Mouse (Mus musculus): ENCODE results near the gene Klk5. TPM values are rescaled to one million over a fixed set of nuclear protein-coding genes. Genes with fewer than 3 reads are reported as not detected.

The Klk5 gene
- total and polyA plus RNA-seq, 2 experiments, result not detected

GRCm38 (mm10) chr7:43891788-43892187, 50.0 kb downstream of the Klk5 start:
- WGBS, result 47% methylated on average over 3 of the region's 3 CpGs
- Histone ChIP-seq H3K9ac (ENCODE audit: low read depth, low read length) (no peak overlapping the region), H3K27ac (replicated peaks; ENCODE audit: insufficient read depth, low read depth, low read length) (no peak overlapping the region), H3K36me3 (ENCODE audit: control insufficient read depth, insufficient read depth, low read length) (no peaks in the 10 kb centered on the region), H3K4me1 (ENCODE audit: control insufficient read depth, insufficient read depth, low read length) (no peaks in the 10 kb centered on the region), H3K79me2 (ENCODE audit: control insufficient read depth, insufficient read depth, low read length) (no peaks in the 10 kb centered on the region), H3K27me3 (ENCODE audit: control insufficient read depth, insufficient read depth, low read length) (no peaks in the 10 kb centered on the region), H3K4me3 (ENCODE audit: insufficient read depth, low read depth, low read length) (no peak overlapping the region)
- no peak for TF ChIP-seq CTCF (IDR thresholded peaks at IDR 0.05; ENCODE audit: low read depth, low read length)
- DNase-seq (ENCODE audit: extremely low read depth, low read depth, low spot score), result no peak

DNA sequence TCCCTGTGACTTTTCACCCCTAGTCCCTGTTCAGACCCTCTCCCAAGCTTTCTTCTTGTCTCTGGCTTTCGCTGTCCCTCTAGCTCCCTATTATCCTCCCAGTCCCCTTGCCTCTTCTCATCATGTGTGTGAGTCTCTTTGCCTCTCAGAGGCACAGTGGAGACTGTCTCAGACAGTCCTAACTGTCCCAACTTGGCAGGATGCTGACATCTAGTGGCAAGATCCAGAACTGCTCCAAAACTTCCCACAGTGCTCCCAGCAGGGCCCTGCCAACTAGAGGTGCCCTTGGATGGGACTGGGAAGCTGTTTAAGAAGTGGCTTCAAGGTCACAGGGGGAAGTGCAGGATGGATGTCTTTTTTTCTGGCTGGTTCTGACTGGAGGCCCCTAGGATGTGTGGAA, 53.1 kb downstream of the Klk5 start:
- Histone ChIP-seq H3K27me3 (ENCODE audit: control insufficient read depth, insufficient read depth, low read length) (no peaks in the 10 kb centered on the region), H3K9ac (ENCODE audit: low read depth, low read length) (no peak overlapping the region), H3K36me3 (ENCODE audit: control insufficient read depth, insufficient read depth, low read length) (no peaks in the 10 kb centered on the region), H3K4me1 (ENCODE audit: control insufficient read depth, insufficient read depth, low read length) (no peaks in the 10 kb centered on the region), H3K4me3 (ENCODE audit: insufficient read depth, low read depth, low read length) (no peak overlapping the region), H3K27ac (replicated peaks; ENCODE audit: insufficient read depth, low read depth, low read length) (no peak overlapping the region), H3K79me2 (ENCODE audit: control insufficient read depth, insufficient read depth, low read length) (no peaks in the 10 kb centered on the region)
- TF ChIP-seq CTCF (IDR thresholded peaks at IDR 0.05; ENCODE audit: low read depth, low read length), result peak; percentile 86
- no peak for TF ChIP-seq POLR2A (IDR thresholded peaks at IDR 0.05; ENCODE audit: extremely low read depth, insufficient read depth, low read length)
- 10% methylated on average over 1 of the region's 1 CpGs for WGBS
- DNase-seq (ENCODE audit: extremely low read depth, low read depth, low spot score), result peak; percentile 55

Other genes with a start within 250 kb of the Klk5 start
- gene Zfp819, start 234.8 kb upstream of the Klk5 start, total RNA-seq (2014; rRNA removed), result 0.09 TPM in 1 of 2 replicates, not detected in the other
- not detected in 2 replicates for gene Zfp819, start 234.8 kb upstream of the Klk5 start, polyA plus RNA-seq (2012; rRNA removed)
- not detected in 2 replicates for gene Ceacam18, start 207.3 kb upstream of the Klk5 start, total RNA-seq (2014; rRNA removed)
- gene Ceacam18, start 207.3 kb upstream of the Klk5 start, polyA plus RNA-seq (2012; rRNA removed), result not detected in 2 replicates
- 2.1 and 3.0 TPM in 2 replicates for gene Siglece, start 181.8 kb upstream of the Klk5 start, total RNA-seq (2014; rRNA removed)
- 2.2 and 4.5 TPM in 2 replicates for gene Siglece, start 181.8 kb upstream of the Klk5 start, polyA plus RNA-seq (2012; rRNA removed)
- 2.4 and 3.2 TPM in 2 replicates for gene Ctu1, start 170.0 kb upstream of the Klk5 start, total RNA-seq (2014; rRNA removed)
- 5.1 and 5.8 TPM in 2 replicates for gene Ctu1, start 170.0 kb upstream of the Klk5 start, polyA plus RNA-seq (2012; rRNA removed)
- not detected in 2 replicates for gene Klk14, start 151.6 kb upstream of the Klk5 start, total RNA-seq (2014; rRNA removed)
- gene Klk14, start 151.6 kb upstream of the Klk5 start, polyA plus RNA-seq (2012; rRNA removed), result not detected in 2 replicates
- gene Klk13, start 129.4 kb upstream of the Klk5 start, total RNA-seq (2014; rRNA removed), result not detected in 2 replicates
- not detected in 2 replicates for gene Klk13, start 129.4 kb upstream of the Klk5 start, polyA plus RNA-seq (2012; rRNA removed)
- not detected in 2 replicates for gene Klk12, start 73.1 kb upstream of the Klk5 start, total RNA-seq (2014; rRNA removed)
- not detected in 2 replicates for gene Klk12, start 73.1 kb upstream of the Klk5 start, polyA plus RNA-seq (2012; rRNA removed)
- gene Klk11, start 67.4 kb upstream of the Klk5 start, total RNA-seq (2014; rRNA removed), result not detected in 2 replicates
- gene Klk11, start 67.4 kb upstream of the Klk5 start, polyA plus RNA-seq (2012; rRNA removed), result not detected in 2 replicates
- not detected in 2 replicates for gene Klk10, start 60.9 kb upstream of the Klk5 start, total RNA-seq (2014; rRNA removed)
- gene Klk10, start 60.9 kb upstream of the Klk5 start, polyA plus RNA-seq (2012; rRNA removed), result not detected in 2 replicates
- not detected in 2 replicates for gene Klk9, start 50.1 kb upstream of the Klk5 start, total RNA-seq (2014; rRNA removed)
- not detected in 2 replicates for gene Klk9, start 50.1 kb upstream of the Klk5 start, polyA plus RNA-seq (2012; rRNA removed)
- 0.65 and 1.1 TPM in 2 replicates for gene Klk8, start 44.4 kb upstream of the Klk5 start, total RNA-seq (2014; rRNA removed)
- 0.31 TPM in 1 of 2 replicates, not detected in the other for gene Klk8, start 44.4 kb upstream of the Klk5 start, polyA plus RNA-seq (2012; rRNA removed)
- gene Klk7, start 30.7 kb upstream of the Klk5 start, total RNA-seq (2014; rRNA removed), result not detected in 2 replicates
- not detected in 2 replicates for gene Klk7, start 30.7 kb upstream of the Klk5 start, polyA plus RNA-seq (2012; rRNA removed)
- not detected in 2 replicates for gene Klk6, start 17.5 kb upstream of the Klk5 start, total RNA-seq (2014; rRNA removed)
- not detected in 2 replicates for gene Klk6, start 17.5 kb upstream of the Klk5 start, polyA plus RNA-seq (2012; rRNA removed)
- not detected in 2 replicates for gene Klk4, start 39.2 kb downstream of the Klk5 start, total RNA-seq (2014; rRNA removed)
- gene Klk4, start 39.2 kb downstream of the Klk5 start, polyA plus RNA-seq (2012; rRNA removed), result not detected in 2 replicates
- not detected in 2 replicates for gene Klk15, start 91.8 kb downstream of the Klk5 start, total RNA-seq (2014; rRNA removed)
- not detected in 2 replicates for gene Klk15, start 91.8 kb downstream of the Klk5 start, polyA plus RNA-seq (2012; rRNA removed)
- not detected in 2 replicates for gene Klk1b8, start 108.7 kb downstream of the Klk5 start, total RNA-seq (2014; rRNA removed)
- not detected in 2 replicates for gene Klk1b8, start 108.7 kb downstream of the Klk5 start, polyA plus RNA-seq (2012; rRNA removed)
- gene Klk1b1, start 124.8 kb downstream of the Klk5 start, total RNA-seq (2014; rRNA removed), result not detected in 2 replicates
- gene Klk1b1, start 124.8 kb downstream of the Klk5 start, polyA plus RNA-seq (2012; rRNA removed), result not detected in 2 replicates
- not detected in 2 replicates for gene Klk1b9, start 134.1 kb downstream of the Klk5 start, total RNA-seq (2014; rRNA removed)
- gene Klk1b9, start 134.1 kb downstream of the Klk5 start, polyA plus RNA-seq (2012; rRNA removed), result not detected in 2 replicates
- gene Klk1b11, start 153.9 kb downstream of the Klk5 start, total RNA-seq (2014; rRNA removed), result not detected in 2 replicates
- not detected in 2 replicates for gene Klk1b11, start 153.9 kb downstream of the Klk5 start, polyA plus RNA-seq (2012; rRNA removed)
- not detected in 2 replicates for gene Klk1b26, start 170.2 kb downstream of the Klk5 start, total RNA-seq (2014; rRNA removed)
- gene Klk1b26, start 170.2 kb downstream of the Klk5 start, polyA plus RNA-seq (2012; rRNA removed), result not detected in 2 replicates
- not detected in 2 replicates for gene Klk1b27, start 210.3 kb downstream of the Klk5 start, total RNA-seq (2014; rRNA removed)
- 0.10 TPM in 1 of 2 replicates, not detected in the other for gene Klk1b27, start 210.3 kb downstream of the Klk5 start, polyA plus RNA-seq (2012; rRNA removed)